Mouse (Mus musculus) heart, embryonic 10.5 days (tissue): ENCODE results near the gene Sim2. TPM values are rescaled to one million over a fixed set of nuclear protein-coding genes. Genes with fewer than 3 reads are reported as not detected.
A peak's percentile ranks its signal among the peaks of the same experiment; 100 is the strongest.

Experiments
- DNase-seq: peaks from one replicate; pipeline ENCODE4 v3.0.0-alpha.2; 2017; ENCODE audit warnings: low spot score
- H3K27ac ChIP-seq: fragments of 300-500 bp; sonication (generic); 2 replicates; pipeline ENCODE4 v1.5.1; 2016; ENCODE audit warnings: mild to moderate bottlenecking
- H3K27me3 ChIP-seq: fragments of 300-500 bp; sonication (generic); 2 replicates; pipeline ENCODE4 v1.6.1; 2016; ENCODE audit warnings: mild to moderate bottlenecking; ENCODE audit not compliant: poor library complexity, insufficient read depth, severe bottlenecking
- H3K36me3 ChIP-seq: fragments of 300-500 bp; sonication (generic); 2 replicates; pipeline ENCODE4 v1.6.1; 2016; ENCODE audit warnings: mild to moderate bottlenecking, moderate library complexity
- H3K4me1 ChIP-seq: fragments of 300-500 bp; sonication (generic); 2 replicates; pipeline ENCODE4 v1.6.1; 2016; ENCODE audit warnings: mild to moderate bottlenecking
- H3K4me3 ChIP-seq: fragments of 300-500 bp; sonication (generic); 2 replicates; pipeline ENCODE4 v1.5.1; 2016; ENCODE audit warnings: mild to moderate bottlenecking, moderate library complexity
- H3K9me3 ChIP-seq: fragments of 300-500 bp; sonication (generic); 2 replicates; pipeline ENCODE4 v1.6.1; 2016; ENCODE audit warnings: mild to moderate bottlenecking, moderate library complexity
- WGBS: fragments of 180-500 bp; shearing (Covaris S2); methylation state at CpG from one replicate; pipeline ENCODE4 v1.1.7; 2016; 5-methylcytosine and 5-hydroxymethylcytosine counted together
- polyA plus RNA-seq: library from polyadenylated mRNA; unstranded; fragments of >200 nt; fragmentation: Nextera tagmentation; extraction: Ambion mirVana; gene quantifications from 2 replicates; pipeline ENCODE4 v1.2.1, GENCODE M21; 2016

The Sim2 gene
- 0.05 and 0.18 TPM in 2 replicates for polyA plus RNA-seq

DNA sequence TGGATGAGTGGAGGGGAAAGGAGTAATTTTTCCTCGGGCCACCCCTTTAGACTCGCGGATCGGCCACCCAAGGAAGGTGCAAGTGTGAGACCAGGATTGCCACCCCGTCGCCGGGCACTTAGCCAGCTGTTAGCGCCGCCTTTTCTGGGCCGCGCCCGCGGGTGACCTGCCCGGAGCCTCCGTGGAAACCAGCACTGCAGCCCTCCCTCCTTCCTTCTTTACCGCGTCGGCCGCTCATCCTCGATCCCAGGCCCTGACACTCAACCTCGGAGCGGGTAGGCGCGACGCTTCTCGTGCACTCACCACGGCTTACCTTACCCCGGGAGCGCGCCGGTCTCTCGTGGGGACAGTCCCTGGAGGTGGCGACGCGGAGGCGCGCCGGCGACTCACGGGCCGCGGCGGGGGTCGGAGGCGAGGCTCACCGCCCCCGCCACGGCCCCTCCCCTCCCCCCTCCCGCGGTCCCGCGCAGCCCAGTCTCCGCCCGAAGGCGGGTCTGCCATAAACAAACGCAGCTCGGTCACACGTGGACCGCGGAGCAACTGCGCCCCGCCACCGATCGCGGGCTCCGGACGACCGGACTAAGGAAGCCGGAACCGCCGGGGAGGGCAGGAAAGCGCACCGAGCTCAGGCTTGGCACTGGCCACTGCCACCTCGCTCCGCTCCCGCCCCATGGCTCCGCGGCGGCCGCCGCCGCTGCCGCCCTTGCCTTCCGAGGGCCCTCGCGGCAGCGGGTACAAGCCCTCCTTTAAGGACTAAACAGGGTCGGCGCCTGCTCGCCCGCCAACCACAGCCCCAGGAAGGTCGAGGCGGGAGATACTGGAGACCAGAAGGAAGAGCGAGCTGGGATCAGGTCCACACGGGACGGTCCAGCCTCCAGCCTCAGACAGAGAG, at the start of gene Sim2:
Sim2 (plus strand) TSS at position 221 of the 892 bp plus-strand sequence.
- WGBS, result under 1% methylated on average over 95 of the region's 96 CpGs
- Histone ChIP-seq H3K4me3 (peak within 1 kb of the TSS; percentile 58), H3K9me3 (no peaks in the 10 kb centered on the region), H3K27ac (peak within 1 kb of the TSS; percentile 29; the same call in 1 of the 2 replicates), H3K4me1 (peaks cover 30% of the 10 kb centered on the region), H3K36me3 (no peaks in the 10 kb centered on the region), H3K27me3 (peaks cover 100% of the 10 kb centered on the region)
- no peak for DNase-seq

DNA sequence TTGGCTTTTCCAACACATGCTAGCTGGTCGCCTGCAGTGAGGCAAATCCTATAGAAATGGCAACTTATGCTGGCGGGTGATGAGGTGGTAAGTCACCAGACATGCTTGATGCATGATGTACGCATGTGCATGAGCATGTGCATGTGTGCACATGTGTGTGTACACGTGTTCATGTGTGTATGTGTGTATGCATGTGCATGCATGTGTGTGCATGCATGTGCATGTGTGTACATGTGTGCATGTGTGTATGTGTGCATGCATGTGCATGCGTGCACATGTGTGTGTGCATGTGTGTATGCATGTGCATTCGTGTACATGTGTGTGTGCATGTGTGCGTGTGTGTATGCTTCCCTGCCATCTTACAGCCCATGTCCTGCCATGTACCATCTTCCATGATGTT, 47.5 kb upstream of the Sim2 start:
- H3K27me3 ChIP-seq, result peaks cover 36% of the 10 kb centered on the region
- H3K36me3 ChIP-seq, result no peaks in the 10 kb centered on the region
- no peak overlapping the region for H3K4me3 ChIP-seq
- 76% methylated on average over 7 of the region's 7 CpGs for WGBS
- H3K4me1 ChIP-seq, result peaks cover 7% of the 10 kb centered on the region; the same call in 1 of the 2 replicates
- DNase-seq, result no peak
- H3K9me3 ChIP-seq, result no peaks in the 10 kb centered on the region
- no peak overlapping the region for H3K27ac ChIP-seq

DNA sequence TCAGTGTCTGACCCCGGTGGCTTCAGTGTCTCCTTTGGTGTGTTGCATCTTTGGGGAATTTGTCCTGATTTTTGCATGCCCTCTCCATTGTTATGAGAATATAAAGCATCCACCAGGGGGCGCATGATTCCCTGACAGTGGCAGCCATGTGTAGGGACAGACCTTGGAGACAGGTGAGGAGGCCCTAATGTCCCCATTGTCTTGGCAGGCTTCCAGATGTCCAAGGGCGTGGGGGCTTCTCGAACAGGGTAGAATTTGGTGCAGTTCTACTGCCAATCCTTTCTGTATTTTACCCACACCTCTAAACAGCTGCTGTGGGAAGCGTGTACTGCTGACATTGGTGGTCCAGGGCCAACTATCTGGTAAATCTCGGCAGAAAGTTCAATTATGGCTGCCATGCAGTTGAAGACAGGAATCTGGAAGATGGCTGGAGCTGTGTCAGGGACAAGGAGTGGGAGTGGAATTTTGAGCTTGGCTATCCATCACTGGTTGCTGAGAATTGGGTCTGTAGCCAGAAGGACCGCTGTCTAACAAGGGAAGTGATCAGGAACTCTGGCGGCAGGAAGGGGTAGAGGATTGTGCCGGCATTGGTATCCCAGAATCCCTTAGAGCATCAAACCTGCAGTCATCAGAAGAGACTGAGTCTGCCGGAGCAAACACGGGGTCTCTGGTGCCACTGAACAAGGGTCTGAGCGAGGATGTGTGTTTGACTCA, 46.3 kb upstream of the Sim2 start:
- Histone ChIP-seq H3K4me3 (no peak overlapping the region), H3K4me1 (peaks cover 7% of the 10 kb centered on the region; the same call in 1 of the 2 replicates), H3K27ac (no peak overlapping the region), H3K36me3 (no peaks in the 10 kb centered on the region), H3K27me3 (peaks cover 37% of the 10 kb centered on the region), H3K9me3 (no peaks in the 10 kb centered on the region)
- DNase-seq, result no peak
- 64% methylated on average over 12 of the region's 12 CpGs for WGBS

DNA sequence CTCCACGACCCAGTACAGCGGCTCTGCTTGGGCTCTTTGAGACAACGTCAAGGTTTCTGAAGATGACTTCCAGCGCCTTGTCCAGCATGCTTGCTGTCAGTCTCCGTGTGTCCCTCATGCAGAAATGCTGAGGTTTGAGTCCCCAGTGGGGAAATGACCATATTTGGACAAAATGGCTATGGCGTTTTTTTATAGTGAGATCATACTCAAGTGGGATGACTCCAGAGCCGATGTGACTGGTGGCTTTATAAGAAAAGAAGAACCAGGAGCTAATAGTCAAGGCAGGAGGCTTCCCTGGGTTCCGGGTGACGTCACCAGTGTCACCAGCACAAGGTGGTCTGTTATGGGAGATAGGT, 45.8 kb upstream of the Sim2 start:
- Histone ChIP-seq H3K36me3 (no peaks in the 10 kb centered on the region), H3K4me1 (peaks cover 9% of the 10 kb centered on the region), H3K27me3 (peaks cover 37% of the 10 kb centered on the region), H3K4me3 (no peak overlapping the region), H3K9me3 (no peaks in the 10 kb centered on the region), H3K27ac (no peak overlapping the region)
- no peak for DNase-seq
- 84% methylated on average over 9 of the region's 9 CpGs for WGBS

DNA sequence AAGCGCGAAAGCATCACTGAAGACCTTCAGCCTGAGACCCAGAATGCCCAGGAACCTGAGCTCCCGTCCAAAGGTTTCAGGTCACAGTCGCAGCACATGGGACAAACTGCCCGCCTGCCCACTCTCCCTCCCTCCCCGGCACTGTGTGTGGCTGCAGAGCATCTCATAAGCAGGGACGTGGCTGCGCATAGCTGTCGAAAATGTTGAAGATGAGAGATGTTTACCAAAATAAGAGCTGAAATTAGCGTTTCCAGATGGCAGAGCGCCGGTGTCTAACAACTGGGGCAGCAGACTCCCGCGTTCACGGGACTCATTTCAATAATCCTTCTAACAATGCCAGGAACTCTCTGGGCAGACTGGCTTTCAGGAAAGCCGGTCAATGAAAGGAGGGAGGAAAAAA, 44.2 kb upstream of the Sim2 start:
- H3K4me3 ChIP-seq, result 0 out of 2 replicates have a peak overlapping the region, but pooled peaks have one; percentile 8
- peaks cover 31% of the 10 kb centered on the region for H3K27me3 ChIP-seq
- H3K4me1 ChIP-seq, result peaks cover 15% of the 10 kb centered on the region
- H3K36me3 ChIP-seq, result no peaks in the 10 kb centered on the region
- no peaks in the 10 kb centered on the region for H3K9me3 ChIP-seq
- no peak for DNase-seq
- 33% methylated on average over 16 of the region's 16 CpGs for WGBS
- H3K27ac ChIP-seq, result no peak overlapping the region

DNA sequence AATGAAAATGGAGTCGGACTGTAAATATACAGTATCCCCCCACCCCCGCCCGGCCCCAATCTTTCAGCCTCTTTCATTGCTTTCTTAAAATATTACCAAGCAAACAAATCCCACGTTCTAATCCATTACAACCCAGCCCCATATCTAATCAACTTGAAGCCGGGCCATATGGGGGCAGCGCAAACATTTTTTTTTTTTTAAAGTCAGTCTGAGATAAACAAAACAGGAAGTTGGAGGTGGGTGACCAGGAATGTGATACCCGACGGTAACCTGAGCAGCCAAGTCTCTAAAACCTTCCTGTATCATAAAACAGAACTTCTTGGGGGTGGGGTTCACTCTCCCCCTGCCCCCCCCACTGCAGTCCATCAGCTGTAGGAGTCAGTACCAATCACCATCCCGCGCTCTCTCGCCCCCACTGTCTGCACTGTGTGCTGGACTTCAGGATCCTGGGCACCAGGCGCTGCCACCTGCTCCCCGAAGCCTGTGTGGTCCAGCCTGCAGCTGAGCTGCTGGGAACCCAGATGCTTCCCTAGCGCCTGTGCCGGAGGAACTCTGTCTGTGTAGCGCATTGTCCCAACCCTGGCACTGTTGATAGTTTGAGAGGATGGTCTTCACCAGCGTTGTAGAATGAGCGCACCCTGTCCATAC, 43.5 kb upstream of the Sim2 start:
- 45% methylated on average over 18 of the region's 18 CpGs for WGBS
- DNase-seq, result no peak
- H3K27ac ChIP-seq, result no peak overlapping the region

DNA sequence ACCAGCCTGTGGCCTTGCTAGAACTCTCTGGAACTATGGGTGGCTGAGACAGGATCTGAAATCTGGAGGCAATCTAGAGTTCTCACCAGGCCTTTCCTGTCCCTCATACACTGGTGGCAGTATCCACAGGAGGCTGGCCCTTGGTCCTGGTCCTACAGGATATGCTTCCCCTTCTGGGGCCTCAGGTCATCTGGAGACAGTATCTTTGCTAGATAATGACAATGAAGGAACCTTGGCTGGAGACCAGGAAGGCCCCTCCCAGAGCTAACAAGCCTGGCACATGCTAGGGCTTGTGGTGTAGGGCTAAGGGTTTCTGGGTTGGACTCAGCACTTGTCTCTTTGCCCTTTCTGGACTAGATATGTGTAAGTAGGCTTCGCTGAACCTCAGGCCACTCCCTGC, 40.9 kb upstream of the Sim2 start:
- no peak for DNase-seq
- H3K9me3 ChIP-seq, result no peaks in the 10 kb centered on the region
- peaks cover 22% of the 10 kb centered on the region for H3K27me3 ChIP-seq
- no peak overlapping the region for H3K27ac ChIP-seq
- H3K4me3 ChIP-seq, result no peak overlapping the region
- WGBS, result 80% methylated on average over 1 of the region's 1 CpGs
- H3K36me3 ChIP-seq, result no peaks in the 10 kb centered on the region
- H3K4me1 ChIP-seq, result peaks cover 15% of the 10 kb centered on the region

More for the DNA sequence above, 43.5 kb upstream of the Sim2 start:
- H3K9me3 ChIP-seq, result no peaks in the 10 kb centered on the region
- H3K36me3 ChIP-seq, result no peaks in the 10 kb centered on the region
- peaks cover 15% of the 10 kb centered on the region for H3K4me1 ChIP-seq
- 0 out of 2 replicates have a peak overlapping the region, but pooled peaks have one; percentile 8 for H3K4me3 ChIP-seq
- peaks cover 30% of the 10 kb centered on the region for H3K27me3 ChIP-seq

DNA sequence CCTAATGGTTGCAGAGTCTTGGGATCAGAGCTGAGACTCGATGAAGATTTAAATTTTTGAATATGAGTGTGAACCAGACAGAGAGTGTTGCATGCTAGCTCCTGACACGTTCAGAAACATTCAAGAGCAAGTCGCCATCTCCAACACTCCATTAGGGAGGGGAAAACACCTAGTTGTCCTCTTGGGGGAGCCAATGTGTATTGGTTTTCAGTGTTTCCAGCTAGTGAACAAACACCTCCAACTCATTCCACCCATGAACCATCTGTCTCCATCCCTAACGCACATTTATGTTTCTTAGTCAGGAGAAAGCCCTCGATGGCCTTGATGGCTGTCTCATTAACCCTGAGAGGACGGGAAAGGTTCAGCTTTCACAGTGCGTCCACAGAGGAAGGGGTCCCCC, 39.7 kb upstream of the Sim2 start:
- 54% methylated on average over 7 of the region's 7 CpGs for WGBS
- H3K36me3 ChIP-seq, result no peaks in the 10 kb centered on the region
- no peak overlapping the region for H3K4me3 ChIP-seq
- no peaks in the 10 kb centered on the region for H3K9me3 ChIP-seq
- peaks cover 15% of the 10 kb centered on the region for H3K4me1 ChIP-seq
- DNase-seq, result no peak
- peaks cover 12% of the 10 kb centered on the region for H3K27me3 ChIP-seq
- no peak overlapping the region for H3K27ac ChIP-seq

DNA sequence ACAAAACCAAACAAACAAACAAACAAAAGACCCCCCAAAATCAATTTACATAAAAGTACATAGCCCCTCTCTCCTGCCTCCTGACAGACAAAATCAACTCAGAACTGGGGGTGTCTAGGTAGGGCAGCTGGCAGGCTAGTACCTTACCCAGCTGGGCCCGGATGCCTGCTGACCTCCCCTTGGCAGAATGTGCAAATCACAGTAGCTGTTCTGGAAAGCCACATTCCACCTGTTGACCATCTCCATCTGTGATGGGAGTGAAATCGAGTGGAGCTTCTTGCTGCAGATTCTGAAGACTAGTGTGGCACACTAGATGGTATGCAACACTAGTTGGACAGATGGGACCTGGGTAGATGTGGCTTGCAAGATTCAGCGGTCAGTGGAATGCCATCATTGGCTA, 34.4 kb upstream of the Sim2 start:
- DNase-seq, result no peak
- Histone ChIP-seq H3K4me3 (no peak overlapping the region), H3K4me1 (no peaks in the 10 kb centered on the region; the same call in 1 of the 2 replicates), H3K9me3 (no peaks in the 10 kb centered on the region), H3K27me3 (no peaks in the 10 kb centered on the region; the same call in 1 of the 2 replicates), H3K27ac (no peak overlapping the region), H3K36me3 (no peaks in the 10 kb centered on the region)
- WGBS, result 95% methylated on average over 3 of the region's 3 CpGs

DNA sequence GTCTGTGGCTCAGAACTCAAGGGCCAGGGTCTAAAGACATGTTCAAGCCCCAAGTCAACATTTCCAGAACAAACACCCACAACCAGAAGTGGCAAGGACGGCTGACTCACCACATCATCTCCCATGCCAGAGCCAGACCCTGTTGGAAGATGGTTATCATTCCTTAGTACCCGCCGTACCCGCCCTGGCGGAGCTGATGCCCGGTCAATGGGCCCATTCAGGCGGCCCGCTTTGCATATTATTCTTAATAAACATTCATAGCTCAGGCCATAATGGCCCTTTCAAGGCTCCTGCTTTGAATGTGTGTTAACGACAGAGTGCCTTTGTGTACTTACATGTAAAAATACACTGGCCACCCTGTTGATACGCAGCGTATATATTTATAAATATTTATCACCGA, 29.6 kb upstream of the Sim2 start:
- no peaks in the 10 kb centered on the region for H3K36me3 ChIP-seq
- no peaks in the 10 kb centered on the region; the same call in 1 of the 2 replicates for H3K27me3 ChIP-seq
- H3K4me1 ChIP-seq, result no peaks in the 10 kb centered on the region
- H3K4me3 ChIP-seq, result no peak overlapping the region
- 87% methylated on average over 12 of the region's 12 CpGs for WGBS
- DNase-seq, result no peak
- H3K9me3 ChIP-seq, result no peaks in the 10 kb centered on the region
- no peak overlapping the region for H3K27ac ChIP-seq

DNA sequence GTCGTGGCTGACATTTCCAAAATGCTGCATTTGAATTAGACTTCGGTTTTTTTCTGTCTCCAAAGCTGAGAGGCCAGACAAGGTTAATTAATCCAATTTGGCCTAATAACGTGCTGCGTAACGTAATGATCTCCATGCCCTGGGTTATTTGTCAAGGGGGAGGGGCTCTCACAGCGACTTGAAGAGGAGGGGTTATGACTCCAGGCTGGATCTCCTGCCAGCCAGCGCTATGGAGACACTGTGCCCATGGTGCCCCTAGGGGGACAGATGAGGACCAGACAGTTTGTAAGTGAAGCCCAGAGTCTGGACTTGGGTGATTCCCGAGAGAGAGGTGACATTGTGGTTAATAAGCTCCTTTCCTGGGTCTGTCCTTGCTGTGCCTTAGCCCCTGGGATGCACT, 29.2 kb upstream of the Sim2 start:
- WGBS, result 66% methylated on average over 8 of the region's 8 CpGs
- no peak for DNase-seq
- no peaks in the 10 kb centered on the region for H3K9me3 ChIP-seq
- no peak overlapping the region for H3K27ac ChIP-seq
- H3K27me3 ChIP-seq, result no peaks in the 10 kb centered on the region; the same call in 1 of the 2 replicates
- H3K4me1 ChIP-seq, result no peaks in the 10 kb centered on the region
- no peaks in the 10 kb centered on the region for H3K36me3 ChIP-seq
- H3K4me3 ChIP-seq, result no peak overlapping the region

DNA sequence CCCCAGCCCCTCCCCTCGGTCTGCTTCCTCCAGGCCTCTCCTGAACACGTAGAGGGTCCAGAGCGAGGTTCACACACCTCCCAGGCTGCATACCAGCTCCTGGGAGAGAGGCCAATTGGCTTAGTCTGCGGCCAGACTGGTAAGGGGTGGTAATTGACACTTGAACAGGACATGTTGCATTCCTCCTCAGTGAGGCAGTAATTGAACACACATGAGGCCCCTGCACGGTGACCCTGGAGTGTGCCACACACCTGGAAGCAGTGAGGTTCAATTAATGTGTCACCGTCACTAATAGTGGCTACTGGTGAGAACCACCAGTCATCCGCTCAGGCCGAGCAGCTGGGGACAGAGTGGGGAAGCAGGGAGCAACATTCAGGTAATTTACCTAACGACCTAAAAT, 24.9 kb upstream of the Sim2 start:
- Histone ChIP-seq H3K36me3 (no peaks in the 10 kb centered on the region), H3K4me3 (no peak overlapping the region), H3K4me1 (no peaks in the 10 kb centered on the region), H3K27me3 (no peaks in the 10 kb centered on the region; the same call in 1 of the 2 replicates), H3K27ac (no peak overlapping the region), H3K9me3 (no peaks in the 10 kb centered on the region)
- no peak for DNase-seq
- WGBS, result 64% methylated on average over 9 of the region's 9 CpGs

DNA sequence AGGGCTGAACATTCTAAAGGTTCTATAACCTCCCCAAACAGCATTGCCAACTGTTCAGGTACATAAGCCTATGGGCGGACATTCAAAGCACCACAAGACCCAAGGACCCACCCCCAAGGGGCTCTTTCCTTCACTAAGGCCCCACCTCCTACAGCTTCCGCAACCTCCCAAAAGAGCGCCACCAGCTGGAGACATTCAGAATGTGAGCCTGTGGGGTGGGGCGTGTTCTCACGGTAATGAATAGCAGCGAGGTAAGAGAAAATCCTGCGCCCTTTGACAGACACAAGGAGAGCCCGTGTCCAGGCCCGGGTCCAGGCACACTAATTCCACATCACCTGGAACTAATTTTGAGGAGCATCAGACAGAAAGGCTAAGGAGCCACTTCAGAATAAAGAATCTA, 20.5 kb upstream of the Sim2 start:
- WGBS, result 66% methylated on average over 9 of the region's 9 CpGs
- Histone ChIP-seq H3K27me3 (no peaks in the 10 kb centered on the region), H3K4me1 (no peaks in the 10 kb centered on the region), H3K27ac (no peak overlapping the region), H3K9me3 (no peaks in the 10 kb centered on the region), H3K4me3 (no peak overlapping the region), H3K36me3 (no peaks in the 10 kb centered on the region)
- DNase-seq, result no peak
